ENCODE assay signal across 17 mouse cellular contexts in genomic region chr3:11155350-11155749, GRCm38 (mm10).
DNase-seq lines count a peak whose midpoint lies in the region; ATAC-seq and TF ChIP-seq lines count a peak whose summit lies in the region.
"Had no signal": no experiment of that assay in that cellular context is flagged by ENCODE, and none has a peak within 500 bp of the region (broad histone marks: within the 10 kb centered on the region; RNA-seq: fewer than 3 reads in every experiment).

No protein-coding gene starts in this region.

- peak; percentile 41 for DNase-seq in hindbrain, embryonic 14.5 days (ENCODE audit: low spot score)
- no peak for DNase-seq in hindbrain, embryonic 11.5 days (ENCODE audit: low spot score)
- DNase-seq in lung, embryonic 14.5 days, result peak; percentile 67
- DNase-seq in lung, postnatal 14 days, result no peak
- DNase-seq in brain, embryonic 18.5 days (ENCODE audit: low read depth, low spot score), result peak; percentile 51
- DNase-seq in left cerebral cortex, postnatal 25 days (ENCODE audit: low spot score in 2 of 2), result peak; percentile 22 to 49
- no peak for DNase-seq in heart, adult 18-20 months
- no peak for DNase-seq in thymus, adult 2 months
- DNase-seq: cerebellum, adult 8-10 months; heart, adult 2 months; liver, postnatal 0 days; retina, postnatal 1 day; thymus, postnatal 4 days had no signal

- TF ChIP-seq POLR2A in thymus, adult 2 months (IDR thresholded peaks at IDR 0.05; ENCODE audit: control insufficient read depth, extremely low read depth, insufficient read depth, low read length, poor library complexity), result no peak

- H3K9me3 ChIP-seq in hindbrain, embryonic 14.5 days (ENCODE audit: control insufficient read depth, low read length), result no peaks in the 10 kb centered on the region
- no peaks in the 10 kb centered on the region for H3K9me3 ChIP-seq in hindbrain, embryonic 11.5 days (ENCODE audit: control insufficient read depth, low read length)
- no peaks in the 10 kb centered on the region for H3K9me3 ChIP-seq in lung, embryonic 14.5 days (ENCODE audit: low read depth, low read length)
- H3K9me3 ChIP-seq: G1E; limb, embryonic 15.5 days had no signal

- H3K4me1 ChIP-seq in hindbrain, embryonic 14.5 days (replicated peaks; ENCODE audit: control insufficient read depth, insufficient read depth, low read length), result no peaks in the 10 kb centered on the region
- H3K4me1 ChIP-seq in hindbrain, embryonic 11.5 days (replicated peaks; ENCODE audit: control insufficient read depth, insufficient read depth, low read length), result no peaks in the 10 kb centered on the region
- H3K4me1 ChIP-seq in lung, embryonic 14.5 days (ENCODE audit: insufficient read depth), result no peaks in the 10 kb centered on the region
- H3K4me1 ChIP-seq in thymus, adult 2 months (replicated peaks; ENCODE audit: control insufficient read depth, insufficient read depth, low read length), result no peaks in the 10 kb centered on the region
- H3K4me1 ChIP-seq: limb, embryonic 15.5 days had no signal

- ATAC-seq in hindbrain, embryonic 14.5 days (ENCODE audit: low FRiP score), result no peak
- no peak for ATAC-seq in hindbrain, embryonic 11.5 days (ENCODE audit: low FRiP score)
- ATAC-seq in lung, embryonic 14.5 days (ENCODE audit: insufficient read depth), result no peak; the same call in 1 of the 2 replicates
- ATAC-seq: liver, postnatal 0 days had no signal

- TF ChIP-seq CTCF in lung, embryonic 14.5 days (IDR thresholded peaks at IDR 0.05; ENCODE audit: low read depth), result no peak
- no peak for TF ChIP-seq CTCF in thymus, adult 2 months (IDR thresholded peaks at IDR 0.05; ENCODE audit: borderline replicate concordance, control insufficient read depth, extremely low read depth, insufficient read depth, low read length, poor library complexity)

- no peaks in the 10 kb centered on the region for H3K36me3 ChIP-seq in hindbrain, embryonic 14.5 days (replicated peaks; ENCODE audit: control insufficient read depth, insufficient read depth)
- H3K36me3 ChIP-seq in hindbrain, embryonic 11.5 days (ENCODE audit: control insufficient read depth, insufficient read depth, low read length), result no peaks in the 10 kb centered on the region
- H3K36me3 ChIP-seq in lung, embryonic 14.5 days (ENCODE audit: insufficient read depth), result no peaks in the 10 kb centered on the region
- H3K36me3 ChIP-seq in thymus, adult 2 months (ENCODE audit: control insufficient read depth, insufficient read depth, low read length), result no peaks in the 10 kb centered on the region
- H3K36me3 ChIP-seq: G1E; limb, embryonic 15.5 days had no signal

- no peak overlapping the region for H3K27ac ChIP-seq in hindbrain, embryonic 14.5 days
- H3K27ac ChIP-seq in hindbrain, embryonic 11.5 days (ENCODE audit: low read depth, low read length), result no peak overlapping the region
- H3K27ac ChIP-seq in lung, embryonic 14.5 days (ENCODE audit: low read depth), result no peak overlapping the region
- no peak overlapping the region for H3K27ac ChIP-seq in thymus, adult 2 months (ENCODE audit: control insufficient read depth, insufficient read depth, low read length)
- H3K27ac ChIP-seq: heart, adult 2 months; layer of hippocampus, adult 2 months; limb, embryonic 15.5 days; stomach, postnatal 0 days had no signal

- no peaks in the 10 kb centered on the region for H3K27me3 ChIP-seq in hindbrain, embryonic 14.5 days (ENCODE audit: control insufficient read depth, insufficient read depth, low read length)
- H3K27me3 ChIP-seq in hindbrain, embryonic 11.5 days (ENCODE audit: control insufficient read depth, insufficient read depth, low read length), result no peaks in the 10 kb centered on the region
- H3K27me3 ChIP-seq in lung, embryonic 14.5 days (ENCODE audit: insufficient read depth, low read length), result no peaks in the 10 kb centered on the region
- no peaks in the 10 kb centered on the region for H3K27me3 ChIP-seq in thymus, adult 2 months (ENCODE audit: control insufficient read depth, insufficient read depth, low read length)
- H3K27me3 ChIP-seq: limb, embryonic 15.5 days had no signal

- intact Hi-C loops in left cerebral cortex, postnatal 25 days (cut with DNase I), result no loop called here

- 63% methylated on average over 1 of the region's 1 CpGs for WGBS in hindbrain, embryonic 14.5 days
- 95% methylated on average over 1 of the region's 1 CpGs for WGBS in hindbrain, embryonic 11.5 days
- 42% methylated on average over 1 of the region's 1 CpGs for WGBS in lung, embryonic 14.5 days
- WGBS in thymus, adult 2 months, result 82% methylated on average over 1 of the region's 1 CpGs

- H3K9ac ChIP-seq in hindbrain, embryonic 14.5 days, result no peak overlapping the region
- H3K9ac ChIP-seq in hindbrain, embryonic 11.5 days (ENCODE audit: low read depth, low read length), result no peak overlapping the region
- no peak overlapping the region for H3K9ac ChIP-seq in lung, embryonic 14.5 days
- H3K9ac ChIP-seq: limb, embryonic 15.5 days; liver, postnatal 0 days had no signal

- H3K4me2 ChIP-seq in hindbrain, embryonic 14.5 days (replicated peaks), result no peak overlapping the region
- no peak overlapping the region for H3K4me2 ChIP-seq in hindbrain, embryonic 11.5 days (replicated peaks; ENCODE audit: low read depth, low read length)
- H3K4me2 ChIP-seq in lung, embryonic 14.5 days, result no peak overlapping the region
- H3K4me2 ChIP-seq: limb, embryonic 15.5 days had no signal

- no peak overlapping the region for H3K4me3 ChIP-seq in hindbrain, embryonic 14.5 days (replicated peaks; ENCODE audit: low read length)
- no peak overlapping the region for H3K4me3 ChIP-seq in hindbrain, embryonic 11.5 days (ENCODE audit: low read depth, low read length)
- no peak overlapping the region for H3K4me3 ChIP-seq in lung, embryonic 14.5 days (ENCODE audit: low read depth, low read length)
- H3K4me3 ChIP-seq in thymus, adult 2 months (ENCODE audit: control insufficient read depth, insufficient read depth, low read length), result no peak overlapping the region
- H3K4me3 ChIP-seq: heart, adult 2 months; layer of hippocampus, adult 2 months; limb, embryonic 15.5 days had no signal

Comparison
In these comparisons a context has a peak if more than half of its experiments do, and no peak if none do; other contexts are left out.
1. DNase-seq: peak in hindbrain, embryonic 14.5 days (single experiment), lung, embryonic 14.5 days (single experiment), brain, embryonic 18.5 days (single experiment) and left cerebral cortex, postnatal 25 days (2 of 2); none in hindbrain, embryonic 11.5 days (single experiment), lung, postnatal 14 days (single experiment), heart, adult 18-20 months (0 of 2) and thymus, adult 2 months (single experiment).